Mouse (Mus musculus) forebrain, postnatal 0 days (tissue): Measurements from ENCODE around the gene Ugt1a1. TPM values are rescaled to one million over a fixed set of nuclear protein-coding genes. Genes with fewer than 3 reads are reported as not detected.

Experiments
- ATAC-seq: fragments of 200-750 bp; cut with Nextera tagmentation; 2 replicates; pipeline ENCODE4 v1.8.0; 2017; ENCODE audit warnings: mild to moderate bottlenecking, moderate library complexity
- DNase-seq: peaks from one replicate; pipeline ENCODE4 v3.0.0-alpha.2; 2015
- H3K27ac ChIP-seq: fragments of 300-500 bp; sonication (generic); 2 replicates; pipeline ENCODE4 v1.5.1; 2014; ENCODE audit warnings: low read depth, mild to moderate bottlenecking, antibody characterized with exemption, low read length, moderate library complexity, mixed read lengths
- H3K27me3 ChIP-seq: fragments of 300-500 bp; sonication (generic); 2 replicates; pipeline ENCODE4 v1.6.1; 2014; ENCODE audit warnings: mild to moderate bottlenecking, low read length, mixed read lengths; ENCODE audit not compliant: insufficient read depth
- H3K36me3 ChIP-seq: fragments of 300-500 bp; sonication (generic); 2 replicates; pipeline ENCODE4 v1.6.1; 2014; ENCODE audit warnings: mild to moderate bottlenecking, moderate library complexity; ENCODE audit not compliant: insufficient read depth
- H3K4me1 ChIP-seq: fragments of 300-500 bp; sonication (generic); 2 replicates; pipeline ENCODE4 v1.6.1; 2014; ENCODE audit warnings: antibody characterized with exemption; ENCODE audit not compliant: insufficient read depth
- H3K4me2 ChIP-seq: fragments of 300-500 bp; sonication (generic); 2 replicates; pipeline ENCODE4 v1.6.1; 2014; ENCODE audit warnings: low read depth, mild to moderate bottlenecking, moderate library complexity
- H3K4me3 ChIP-seq: fragments of 300-500 bp; sonication (generic); 2 replicates; pipeline ENCODE4 v1.5.1; 2014; ENCODE audit warnings: low read depth, low read length, mixed read lengths
- H3K9ac ChIP-seq: fragments of 300-500 bp; sonication (generic); 2 replicates; pipeline ENCODE4 v1.6.1; 2014; ENCODE audit warnings: mild to moderate bottlenecking
- H3K9me3 ChIP-seq: fragments of 300-500 bp; sonication (generic); 2 replicates; pipeline ENCODE4 v1.6.1; 2016; ENCODE audit warnings: low read length
- CTCF ChIP-seq: sonication (generic); IDR thresholded peaks from 2 replicates; pipeline ENCODE4 v1.5.1; 2016; ENCODE audit warnings: antibody characterized with exemption, control low read depth, low read depth
- WGBS: fragments of 180-500 bp; shearing (Covaris S2); extraction: QIAGEN DNeasy Blood & Tissue Kit; methylation state at CpG from one replicate; pipeline ENCODE4 v1.1.7; 2014; 5-methylcytosine and 5-hydroxymethylcytosine counted together
- polyA plus RNA-seq: library from polyadenylated mRNA; unstranded; fragments of >200 nt; fragmentation: Nextera tagmentation; extraction: Ambion mirVana; gene quantifications from 2 replicates; pipeline ENCODE4 v1.2.1, GENCODE M21; 2015
- total RNA-seq: library from RNA; depleted of rRNA; stranded (reverse); fragments of >200 nt; gene quantifications from 2 replicates; pipeline ENCODE4 v1.2.3, GENCODE M21; 2014

Ugt1a1 gene
- total and polyA plus RNA-seq, 2 experiments from 2014 or later: 0.14 TPM; not detected in 1

- no peaks in the 10 kb centered on the region for H3K4me1 ChIP-seq
- no peak for TF ChIP-seq CTCF
- no peak overlapping the region for H3K27ac ChIP-seq
- WGBS: 81% methylated on average over 8 of the region's 8 CpGs
- ATAC-seq: 0 out of 2 replicates have a peak, but pooled peaks have one; percentile 1
- no peak overlapping the region for H3K4me3 ChIP-seq
- H3K27me3 ChIP-seq: no peaks in the 10 kb centered on the region
- H3K9me3 ChIP-seq: peaks cover 40% of the 10 kb centered on the region
- H3K4me2 ChIP-seq: no peak overlapping the region
- peaks cover 50% of the 10 kb centered on the region for H3K36me3 ChIP-seq
- peak overlapping the region; percentile 0; the same call in 1 of the 2 replicates for H3K9ac ChIP-seq
- no peak for DNase-seq
These were observed 47.3 kb downstream of the Ugt1a1 start for GRCm38 (mm10) chr1:88258881-88259642.

- Histone ChIP-seq H3K9ac (no peak overlapping the region), H3K27me3 (no peaks in the 10 kb centered on the region), H3K4me2 (no peak overlapping the region), H3K4me1 (no peaks in the 10 kb centered on the region), H3K27ac (no peak overlapping the region), H3K9me3 (peaks cover 35% of the 10 kb centered on the region), H3K36me3 (peaks cover 56% of the 10 kb centered on the region), H3K4me3 (no peak overlapping the region)
- ATAC-seq (0 out of 2 replicates have a peak, but pooled peaks have one; percentile 2), DNase-seq (no peak)
- no peak for TF ChIP-seq CTCF
- 79% methylated on average over 4 of the region's 4 CpGs for WGBS
These were observed 47.9 kb downstream of the Ugt1a1 start for GRCm38 (mm10) chr1:88259643-88260024.

DNA sequence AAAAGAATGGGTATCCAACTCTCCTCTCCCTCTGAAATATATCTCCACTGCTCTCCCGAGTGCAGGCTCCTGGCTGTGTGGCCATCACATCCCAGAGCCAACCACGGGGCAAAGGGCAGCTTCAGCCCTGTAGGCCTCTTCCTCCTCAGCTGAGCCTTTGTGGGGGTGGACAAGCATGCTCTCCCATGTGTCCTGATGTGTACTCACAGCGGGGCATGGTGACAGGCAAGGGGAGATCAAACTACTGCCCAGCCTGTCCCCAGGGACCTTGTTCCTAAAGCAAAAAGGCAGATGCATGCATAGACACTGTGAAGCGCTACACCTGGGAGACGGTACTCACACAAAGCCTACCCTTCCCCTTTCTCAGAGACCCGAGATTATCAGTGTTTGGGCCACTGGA lies 48.4 kb downstream of the Ugt1a1 start:
- no peaks in the 10 kb centered on the region for H3K4me1 ChIP-seq
- peaks cover 30% of the 10 kb centered on the region for H3K9me3 ChIP-seq
- no peak for TF ChIP-seq CTCF
- 79% methylated on average over 6 of the region's 6 CpGs for WGBS
- no peak overlapping the region for H3K4me2 ChIP-seq
- ATAC-seq: no peak
- no peak overlapping the region for H3K4me3 ChIP-seq
- no peak overlapping the region for H3K27ac ChIP-seq
- H3K27me3 ChIP-seq: no peaks in the 10 kb centered on the region
- no peak for DNase-seq
- H3K9ac ChIP-seq: no peak overlapping the region
- peaks cover 61% of the 10 kb centered on the region for H3K36me3 ChIP-seq

GRCm38 (mm10) chr1:88260604-88261377 lies 49.0 kb downstream of the Ugt1a1 start:
- Histone ChIP-seq H3K4me3 (no peak overlapping the region), H3K4me1 (no peaks in the 10 kb centered on the region), H3K9me3 (peaks cover 23% of the 10 kb centered on the region), H3K9ac (no peak overlapping the region), H3K27me3 (no peaks in the 10 kb centered on the region), H3K27ac (no peak overlapping the region), H3K36me3 (peaks cover 67% of the 10 kb centered on the region), H3K4me2 (no peak overlapping the region)
- ATAC-seq (no peak), DNase-seq (no peak)
- 0 out of 2 replicates have a peak, but pooled peaks have one; percentile 4 for TF ChIP-seq CTCF
- WGBS: 84% methylated on average over 10 of the region's 10 CpGs

DNA sequence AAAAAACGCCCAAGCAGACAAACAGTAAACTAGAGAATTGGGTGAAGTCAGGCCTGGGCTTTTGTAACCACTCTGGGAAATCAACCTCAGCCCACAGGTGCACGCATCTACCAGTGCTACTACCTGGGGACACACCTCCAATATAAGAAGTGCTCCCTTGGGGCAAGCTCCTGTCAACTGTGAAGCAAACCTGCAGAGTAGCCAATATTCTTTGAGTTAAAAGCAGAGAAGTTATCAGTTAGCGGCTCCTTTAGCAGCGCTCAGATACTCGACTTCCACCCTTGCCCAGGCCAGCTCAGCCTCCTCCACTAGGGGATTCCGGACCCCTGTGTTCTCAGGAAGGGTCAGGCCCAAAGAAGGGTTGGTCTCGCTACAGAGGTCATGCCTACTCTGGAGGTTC lies 49.9 kb downstream of the Ugt1a1 start:
- peaks cover 77% of the 10 kb centered on the region for H3K36me3 ChIP-seq
- no peak overlapping the region for H3K4me3 ChIP-seq
- WGBS: 88% methylated on average over 7 of the region's 7 CpGs
- no peak for ATAC-seq
- no peak for DNase-seq
- no peak overlapping the region for H3K9ac ChIP-seq
- H3K27ac ChIP-seq: no peak overlapping the region
- H3K4me1 ChIP-seq: no peaks in the 10 kb centered on the region
- H3K4me2 ChIP-seq: no peak overlapping the region
- H3K27me3 ChIP-seq: no peaks in the 10 kb centered on the region
- peaks cover 14% of the 10 kb centered on the region for H3K9me3 ChIP-seq
- peak; percentile 24 for TF ChIP-seq CTCF

GRCm38 (mm10) chr1:88262255-88262654 lies 50.5 kb downstream of the Ugt1a1 start:
- TF ChIP-seq CTCF: no peak
- H3K27me3 ChIP-seq: no peaks in the 10 kb centered on the region
- H3K9me3 ChIP-seq: peaks cover 8% of the 10 kb centered on the region
- no peaks in the 10 kb centered on the region for H3K4me1 ChIP-seq
- DNase-seq: peak; percentile 45
- H3K27ac ChIP-seq: no peak overlapping the region
- H3K4me2 ChIP-seq: no peak overlapping the region
- H3K4me3 ChIP-seq: no peak overlapping the region
- no peak overlapping the region for H3K9ac ChIP-seq
- ATAC-seq: no peak
- 81% methylated on average over 4 of the region's 4 CpGs for WGBS
- peaks cover 82% of the 10 kb centered on the region for H3K36me3 ChIP-seq

DNA sequence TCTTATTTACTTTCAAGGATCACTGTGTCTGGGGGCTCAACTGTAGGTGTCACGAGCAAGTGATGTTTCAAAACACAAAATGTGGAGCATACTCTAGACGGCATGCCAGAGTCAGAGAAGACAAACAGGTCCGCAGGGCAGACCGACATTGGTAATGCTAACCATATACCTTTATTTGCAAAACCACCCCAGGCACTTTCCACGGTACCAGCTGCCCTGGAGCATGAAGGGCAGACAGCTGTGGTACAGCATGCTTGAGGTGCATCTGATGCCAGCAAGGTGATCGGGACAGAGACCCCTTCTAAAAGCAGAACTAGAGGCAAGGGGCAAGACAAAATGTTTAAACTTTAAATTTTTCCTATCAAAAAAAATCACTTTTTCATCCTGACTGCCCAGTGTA lies 51.2 kb downstream of the Ugt1a1 start:
- whole genome bisulfite sequencing: 77% methylated on average over 6 of the region's 6 CpGs
- no peaks in the 10 kb centered on the region for H3K4me1 ChIP-seq
- peaks cover 89% of the 10 kb centered on the region for H3K36me3 ChIP-seq
- no peaks in the 10 kb centered on the region for H3K27me3 ChIP-seq
- no peak overlapping the region for H3K9ac ChIP-seq
- no peak for TF ChIP-seq CTCF
- no peak for ATAC-seq
- no peak for DNase-seq
- peaks cover 1% of the 10 kb centered on the region; the same call in 1 of the 2 replicates for H3K9me3 ChIP-seq
- no peak overlapping the region for H3K4me3 ChIP-seq
- no peak overlapping the region for H3K27ac ChIP-seq
- no peak overlapping the region for H3K4me2 ChIP-seq
